Mouse (Mus musculus) cortical plate, adult 2 months (tissue): ENCODE results near the gene Dapk2. TPM values are rescaled to one million over a fixed set of nuclear protein-coding genes. Genes with fewer than 3 reads are reported as not detected.

Experiments
- H3K27ac ChIP-seq: fragments of 200-500 bp; 2 replicates; pipeline ENCODE4 v1.5.1; 2012; ENCODE audit warnings: low read length, control low read depth, inconsistent platforms; ENCODE audit not compliant: insufficient read depth
- H3K4me1 ChIP-seq: fragments of 200-500 bp; 2 replicates; pipeline ENCODE4 v1.6.1; 2011; ENCODE audit warnings: low read length; ENCODE audit not compliant: control insufficient read depth, insufficient read depth
- H3K4me3 ChIP-seq: fragments of 200-500 bp; 2 replicates; pipeline ENCODE4 v1.5.1; 2011; ENCODE audit warnings: mild to moderate bottlenecking, low read length, control low read depth; ENCODE audit not compliant: insufficient read depth
- CTCF ChIP-seq: fragments of 200-500 bp; IDR thresholded peaks from 2 replicates; pipeline ENCODE4 v1.5.1; 2011; ENCODE audit warnings: mild to moderate bottlenecking, control low read depth, low read length; ENCODE audit not compliant: insufficient read depth; ENCODE audit errors: extremely low read depth
- POLR2A ChIP-seq: fragments of 200-500 bp; IDR thresholded peaks from 2 replicates; pipeline ENCODE4 v1.6.1; 2011; ENCODE audit warnings: mild to moderate bottlenecking, low read length, control low read depth; ENCODE audit not compliant: insufficient read depth; ENCODE audit errors: extremely low read depth
- polyA plus RNA-seq: library from polyadenylated mRNA; depleted of rRNA; stranded (reverse); fragments of >200 nt; gene quantifications from 2 replicates; pipeline ENCODE4 v1.2.3, GENCODE M21; 2012; rRNA removed

Dapk2 gene
- polyA plus RNA-seq, 1 experiment: 6.8 TPM

DNA sequence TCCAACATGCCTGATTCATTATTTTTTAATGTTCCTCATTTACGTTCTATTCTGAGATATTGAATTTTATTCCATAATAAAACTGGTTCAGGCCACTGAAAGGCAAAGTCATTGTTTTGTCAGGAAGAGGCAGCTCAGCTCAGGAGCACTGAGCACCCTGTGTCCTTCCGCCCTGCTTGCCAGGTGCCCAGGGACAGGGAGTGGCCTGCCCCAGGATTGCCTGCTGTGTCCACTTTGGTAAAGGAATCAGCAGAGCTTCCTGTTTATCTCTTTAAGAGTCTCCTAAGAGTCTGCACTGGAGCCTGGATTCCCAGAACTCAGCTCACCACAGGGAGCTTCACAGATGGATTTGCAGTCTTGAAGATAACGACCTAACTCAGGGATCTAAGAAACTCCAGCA, 153.4 kb downstream of the Dapk2 start:
- TF ChIP-seq POLR2A: no peak
- TF ChIP-seq CTCF: no peak
- H3K4me3 ChIP-seq: no peak overlapping the region
- no peak overlapping the region for H3K27ac ChIP-seq
- peaks cover 2% of the 10 kb centered on the region; the same call in 1 of the 2 replicates for H3K4me1 ChIP-seq

DNA sequence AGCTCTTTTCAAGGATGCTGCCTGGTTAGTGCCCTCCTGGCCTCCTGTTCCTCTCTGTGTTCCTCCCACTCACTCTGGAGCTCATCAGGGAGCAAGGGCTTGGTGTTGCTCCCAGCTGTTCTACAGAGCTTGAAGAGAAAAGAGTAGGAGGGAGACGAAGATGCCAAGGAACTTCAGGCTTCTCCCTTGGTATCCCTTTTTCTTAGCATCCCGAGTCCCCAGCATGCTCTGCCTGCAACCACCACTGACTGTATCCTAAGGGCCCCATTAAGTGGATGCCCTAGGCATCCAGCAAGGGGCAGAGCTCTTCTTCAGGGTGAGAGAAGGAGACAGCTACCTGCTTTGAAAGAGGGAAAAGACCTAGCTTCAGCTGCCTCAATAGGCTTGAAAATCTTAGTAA, 158.6 kb downstream of the Dapk2 start:
- no peak for TF ChIP-seq CTCF
- TF ChIP-seq POLR2A: no peak
- Histone ChIP-seq H3K4me1 (no peaks in the 10 kb centered on the region), H3K27ac (no peak overlapping the region), H3K4me3 (no peak overlapping the region)

Other genes starting within 250 kb of the Dapk2 start
- gene Trip4, start 249.4 kb upstream of the Dapk2 start, polyA plus RNA-seq: 18.5 and 19.6 TPM in 2 replicates
- gene Csnk1g1, start 249.3 kb upstream of the Dapk2 start, polyA plus RNA-seq: 20.6 and 22.4 TPM in 2 replicates
- gene Ppib, start 98.0 kb upstream of the Dapk2 start, polyA plus RNA-seq: 240 and 243 TPM in 2 replicates
- 7.2 and 7.3 TPM in 2 replicates for gene Snx22, start 88.5 kb upstream of the Dapk2 start, polyA plus RNA-seq
- gene Snx1, start 31.6 kb upstream of the Dapk2 start, polyA plus RNA-seq: 90.1 and 93.9 TPM in 2 replicates
- gene Ciao2a, start 31.6 kb upstream of the Dapk2 start, polyA plus RNA-seq: 25.0 and 29.0 TPM in 2 replicates
- 64.5 and 68.5 TPM in 2 replicates for gene Herc1, start 192.2 kb downstream of the Dapk2 start, polyA plus RNA-seq